Mouse (Mus musculus): ENCODE data around the gene Rgs8. TPM values are rescaled to one million over a fixed set of nuclear protein-coding genes. Genes with fewer than 3 reads are reported as not detected.

Rgs8 gene
- total and polyA plus RNA-seq, 2 experiments from 2014 or later = 31.1 to 40.7 TPM

- DNase-seq (ENCODE audit: low spot score) = no peak
- H3K27me3 ChIP-seq (ENCODE audit: insufficient read depth, low read length) = no peaks in the 10 kb centered on the region; the same call in 1 of the 2 replicates
- H3K4me3 ChIP-seq (ENCODE audit: low read depth, low read length) = no peak overlapping the region
- H3K36me3 ChIP-seq (ENCODE audit: insufficient read depth, low read length) = peaks cover 8% of the 10 kb centered on the region
- H3K9me3 ChIP-seq (ENCODE audit: low read length) = no peaks in the 10 kb centered on the region
- no peak overlapping the region for H3K9ac ChIP-seq (replicated peaks; ENCODE audit: low read length, poor library complexity, severe bottlenecking)
- no peak overlapping the region for H3K4me2 ChIP-seq (ENCODE audit: low read depth, low read length, poor library complexity, severe bottlenecking)
- 62% methylated on average over 16 of the region's 16 CpGs for WGBS
- 0 out of 2 replicates have a peak, but pooled peaks have one; percentile 50 for ATAC-seq (ENCODE audit: low FRiP score)
- no peak overlapping the region for H3K27ac ChIP-seq (ENCODE audit: low read depth, low read length)
- peaks cover 1% of the 10 kb centered on the region for H3K4me1 ChIP-seq (ENCODE audit: insufficient read depth, low read length)
- TF ChIP-seq CTCF (IDR thresholded peaks at IDR 0.05) = peak; percentile 16; the same call in 1 of the 2 replicates
Measured at GRCm38 (mm10) chr1:153697581-153698251, 44.9 kb downstream of the Rgs8 start.

DNA sequence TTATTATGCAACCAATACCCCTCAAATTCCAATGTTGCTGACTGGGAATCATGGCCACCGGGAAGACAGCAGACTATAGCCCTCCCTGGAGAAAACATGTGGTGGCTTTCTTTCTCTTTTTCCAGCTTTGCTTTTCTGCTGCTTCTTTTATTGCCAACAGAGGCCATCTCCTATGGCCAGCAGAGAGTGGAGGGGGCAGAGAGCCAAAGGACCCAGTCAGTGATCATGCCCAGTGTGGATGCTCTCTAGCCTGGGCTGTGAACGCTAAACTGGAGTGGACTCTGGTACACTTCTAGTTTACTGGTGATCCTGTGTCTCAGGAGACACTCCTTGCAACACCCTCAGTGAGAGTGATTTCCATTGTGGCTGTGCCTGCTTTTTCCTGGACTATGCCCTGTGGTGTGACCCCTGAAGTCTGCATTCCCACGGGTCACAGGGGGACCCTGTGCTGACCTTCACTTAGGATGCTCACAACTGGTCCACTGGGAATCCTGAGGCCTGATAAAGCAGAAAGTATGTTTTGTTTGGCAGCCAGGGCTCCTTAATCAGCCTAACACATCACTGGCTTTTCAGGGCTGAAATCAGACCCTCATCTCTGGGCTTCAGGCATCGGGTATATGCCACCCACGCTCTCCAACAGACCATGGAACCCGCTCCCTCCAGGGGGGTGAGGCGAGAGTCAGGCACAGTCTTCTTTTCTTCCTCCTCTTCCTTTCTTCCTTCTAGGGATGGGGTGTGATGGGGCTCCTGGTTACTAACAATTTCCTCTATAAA lies 45.7 kb downstream of the Rgs8 start:
- ATAC-seq (ENCODE audit: low FRiP score) (no peak), DNase-seq (ENCODE audit: low spot score) (no peak)
- Histone ChIP-seq H3K9me3 (ENCODE audit: low read length) (no peaks in the 10 kb centered on the region), H3K36me3 (ENCODE audit: insufficient read depth, low read length) (peaks cover 4% of the 10 kb centered on the region), H3K27me3 (ENCODE audit: insufficient read depth, low read length) (no peaks in the 10 kb centered on the region; the same call in 1 of the 2 replicates), H3K9ac (replicated peaks; ENCODE audit: low read length, poor library complexity, severe bottlenecking) (no peak overlapping the region), H3K4me3 (ENCODE audit: low read depth, low read length) (no peak overlapping the region), H3K4me2 (ENCODE audit: low read depth, low read length, poor library complexity, severe bottlenecking) (no peak overlapping the region), H3K27ac (ENCODE audit: low read depth, low read length) (no peak overlapping the region), H3K4me1 (ENCODE audit: insufficient read depth, low read length) (peaks cover 5% of the 10 kb centered on the region)
- TF ChIP-seq CTCF (IDR thresholded peaks at IDR 0.05) = no peak
- WGBS = 63% methylated on average over 7 of the region's 7 CpGs

DNA sequence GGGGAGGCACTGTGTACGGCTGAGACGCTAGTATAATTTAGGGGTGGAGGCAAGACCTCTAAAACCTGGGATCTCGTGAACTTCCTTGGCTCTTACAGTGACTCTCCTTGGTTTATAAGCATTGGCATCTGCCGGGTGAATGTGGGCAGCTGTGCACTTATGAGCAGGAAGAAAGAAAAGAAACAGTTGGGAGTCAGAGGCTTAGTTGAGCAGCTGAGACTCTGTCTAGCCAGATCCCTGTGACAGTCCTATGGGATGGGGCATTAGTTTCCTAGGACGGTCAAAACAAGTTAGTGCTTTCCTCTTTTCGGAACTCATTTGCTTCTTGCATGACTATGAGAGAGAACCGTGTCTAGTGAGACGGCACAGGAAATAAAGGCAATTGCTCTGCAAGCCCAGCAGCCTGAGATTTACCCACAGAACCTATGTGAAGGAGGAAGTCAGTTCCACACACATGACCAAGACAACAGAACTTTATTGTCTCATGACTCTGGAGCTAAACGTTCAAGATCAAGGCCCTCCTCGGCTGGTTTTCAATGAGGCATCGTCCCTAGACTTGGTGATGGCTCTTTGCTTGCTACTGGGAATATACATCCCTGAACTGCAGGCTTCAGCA lies 47.7 kb downstream of the Rgs8 start:
- 87% methylated on average over 11 of the region's 11 CpGs for WGBS
- ATAC-seq (ENCODE audit: low FRiP score) (no peak), DNase-seq (ENCODE audit: low spot score) (no peak)
- Histone ChIP-seq H3K9me3 (ENCODE audit: low read length) (no peaks in the 10 kb centered on the region), H3K4me2 (ENCODE audit: low read depth, low read length, poor library complexity, severe bottlenecking) (no peak overlapping the region), H3K9ac (replicated peaks; ENCODE audit: low read length, poor library complexity, severe bottlenecking) (no peak overlapping the region), H3K4me1 (ENCODE audit: insufficient read depth, low read length) (peaks cover 5% of the 10 kb centered on the region), H3K36me3 (ENCODE audit: insufficient read depth, low read length) (peaks cover under 1% of the 10 kb centered on the region; the same call in 1 of the 2 replicates), H3K27ac (ENCODE audit: low read depth, low read length) (no peak overlapping the region), H3K4me3 (ENCODE audit: low read depth, low read length) (no peak overlapping the region), H3K27me3 (ENCODE audit: insufficient read depth, low read length) (no peaks in the 10 kb centered on the region; the same call in 1 of the 2 replicates)
- no peak for TF ChIP-seq CTCF (IDR thresholded peaks at IDR 0.05)

DNA sequence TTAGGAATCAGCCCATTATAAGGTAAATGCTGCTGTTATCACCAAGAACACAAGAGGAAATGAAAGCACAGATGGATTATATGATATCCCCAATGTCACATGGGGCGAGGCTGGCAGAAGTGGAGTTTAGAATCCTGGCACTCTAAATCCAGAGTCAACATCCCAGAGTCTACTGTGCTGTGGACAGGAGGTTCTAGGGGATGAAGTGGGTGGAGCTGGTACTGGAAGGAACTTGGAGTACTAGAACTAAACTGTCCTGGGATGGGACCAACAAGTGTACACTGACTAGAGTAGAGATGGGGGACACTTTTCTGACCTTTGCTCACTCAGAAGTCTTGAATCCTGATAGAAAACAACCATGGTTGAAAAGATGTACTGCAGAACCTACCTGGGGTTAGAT lies 48.6 kb downstream of the Rgs8 start:
- no peak overlapping the region for H3K9ac ChIP-seq (replicated peaks; ENCODE audit: low read length, poor library complexity, severe bottlenecking)
- WGBS = 98% methylated on average over 1 of the region's 1 CpGs
- DNase-seq (ENCODE audit: low spot score) (no peak), ATAC-seq (ENCODE audit: low FRiP score) (no peak)
- H3K4me3 ChIP-seq (ENCODE audit: low read depth, low read length) = no peak overlapping the region
- H3K27ac ChIP-seq (ENCODE audit: low read depth, low read length) = no peak overlapping the region
- no peak overlapping the region for H3K4me2 ChIP-seq (ENCODE audit: low read depth, low read length, poor library complexity, severe bottlenecking)
- H3K9me3 ChIP-seq (ENCODE audit: low read length) = no peaks in the 10 kb centered on the region
- H3K27me3 ChIP-seq (ENCODE audit: insufficient read depth, low read length) = no peaks in the 10 kb centered on the region; the same call in 1 of the 2 replicates
- no peaks in the 10 kb centered on the region for H3K36me3 ChIP-seq (ENCODE audit: insufficient read depth, low read length)
- H3K4me1 ChIP-seq (ENCODE audit: insufficient read depth, low read length) = peaks cover 5% of the 10 kb centered on the region
- no peak for TF ChIP-seq CTCF (IDR thresholded peaks at IDR 0.05)

GRCm38 (mm10) chr1:153702166-153702852 lies 49.5 kb downstream of the Rgs8 start:
- no peak overlapping the region for H3K27ac ChIP-seq (ENCODE audit: low read depth, low read length)
- no peak overlapping the region for H3K4me3 ChIP-seq (ENCODE audit: low read depth, low read length)
- no peaks in the 10 kb centered on the region for H3K9me3 ChIP-seq (ENCODE audit: low read length)
- TF ChIP-seq CTCF (IDR thresholded peaks at IDR 0.05) = no peak
- no peak overlapping the region for H3K9ac ChIP-seq (replicated peaks; ENCODE audit: low read length, poor library complexity, severe bottlenecking)
- no peak overlapping the region for H3K4me2 ChIP-seq (ENCODE audit: low read depth, low read length, poor library complexity, severe bottlenecking)
- ATAC-seq (ENCODE audit: low FRiP score) = no peak
- 71% methylated on average over 8 of the region's 8 CpGs for WGBS
- no peak for DNase-seq (ENCODE audit: low spot score)
- peaks cover 5% of the 10 kb centered on the region for H3K4me1 ChIP-seq (ENCODE audit: insufficient read depth, low read length)
- no peaks in the 10 kb centered on the region for H3K36me3 ChIP-seq (ENCODE audit: insufficient read depth, low read length)
- H3K27me3 ChIP-seq (ENCODE audit: insufficient read depth, low read length) = no peaks in the 10 kb centered on the region

Measured in midbrain, postnatal 0 days (tissue).